Mouse (Mus musculus): ENCODE data around the gene Akap12. TPM values are rescaled to one million over a fixed set of nuclear protein-coding genes. Genes with fewer than 3 reads are reported as not detected.

Akap12 gene
- polyA plus RNA-seq, 1 experiment from 2014 or later = 47.5 TPM

DNA sequence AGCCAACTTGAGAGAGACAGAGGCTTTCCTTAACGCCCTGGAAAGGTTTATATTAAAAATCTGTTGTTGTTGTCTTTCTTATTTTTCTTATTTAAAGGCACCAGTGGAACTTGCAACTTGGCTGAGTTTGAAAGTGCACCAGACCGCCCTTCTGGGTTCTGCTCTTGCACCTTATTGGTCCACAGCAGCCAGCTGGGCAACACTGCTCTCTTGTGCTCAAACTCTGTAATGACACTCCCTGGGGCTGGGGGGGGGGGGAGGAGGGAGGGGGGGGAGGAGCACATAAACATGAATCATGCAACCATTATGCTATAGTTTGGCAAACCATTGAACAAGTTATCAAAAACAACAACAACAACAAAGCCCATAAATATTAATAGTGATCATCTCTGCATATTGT, 75.2 kb downstream of the Akap12 start:
- Histone ChIP-seq H3K27me3 (no peaks in the 10 kb centered on the region), H3K4me3 (replicated peaks) (no peak overlapping the region), H3K9ac (no peak overlapping the region), H3K4me2 (no peak overlapping the region), H3K27ac (no peak overlapping the region), H3K36me3 (replicated peaks) (no peaks in the 10 kb centered on the region), H3K4me1 (peaks cover 4% of the 10 kb centered on the region; the same call in 1 of the 2 replicates), H3K9me3 (no peaks in the 10 kb centered on the region)
- ATAC-seq (ENCODE audit: low FRiP score) = no peak
- 29% methylated on average over 2 of the region's 2 CpGs for WGBS

DNA sequence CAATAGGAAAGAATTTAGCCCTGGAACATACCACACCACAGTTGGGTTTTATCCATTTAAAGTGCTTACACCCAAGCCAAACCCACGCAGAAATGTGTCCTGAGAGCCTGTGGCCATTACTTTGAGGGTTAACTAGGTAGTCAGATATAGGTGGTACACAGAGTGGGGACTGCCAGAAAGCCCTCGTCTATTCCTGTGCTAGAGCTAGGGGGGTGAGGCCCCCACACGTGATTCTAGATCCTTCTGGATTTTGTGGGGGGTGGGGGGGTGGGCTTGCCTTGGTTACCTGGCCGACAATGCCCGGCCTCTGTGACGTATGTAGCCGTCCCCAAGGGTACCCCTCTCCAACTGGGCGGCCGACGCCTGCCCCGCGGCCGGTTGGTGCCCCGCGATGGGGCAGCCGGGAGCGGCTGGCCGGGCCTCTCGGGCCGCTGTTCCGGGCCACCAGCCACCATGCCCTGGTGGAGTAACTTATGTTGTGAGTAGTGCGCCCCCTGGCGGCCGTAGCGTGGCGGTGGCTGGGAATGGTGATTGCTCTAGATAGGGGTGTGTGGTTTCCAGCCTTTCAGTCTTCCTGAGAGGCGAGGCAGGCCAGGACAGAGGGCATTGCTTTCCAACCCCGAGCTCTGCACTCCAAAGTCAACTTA, 80.4 kb downstream of the Akap12 start:
- ATAC-seq (ENCODE audit: low FRiP score) = peak; percentile 93
- no peaks in the 10 kb centered on the region for H3K27me3 ChIP-seq
- WGBS = 6% methylated on average over 25 of the region's 28 CpGs

DNA sequence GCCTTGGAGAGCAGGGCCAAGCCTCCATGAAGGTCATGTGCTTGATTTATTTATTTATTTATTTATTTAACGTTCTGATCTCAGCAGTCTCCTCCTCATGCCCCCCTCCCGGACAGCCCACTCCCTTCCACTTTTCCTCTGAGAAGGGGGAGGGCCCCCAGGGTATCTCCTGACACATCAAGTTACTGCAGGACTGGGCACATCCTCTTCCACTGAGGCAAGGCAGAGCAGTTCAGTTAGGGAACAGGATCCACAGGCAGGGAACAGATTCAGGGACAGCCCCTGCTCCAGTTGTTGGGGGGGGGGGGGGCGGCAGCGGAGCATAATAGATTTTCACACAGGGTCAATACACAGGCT, 80.9 kb downstream of the Akap12 start:
- 69% methylated on average over 4 of the region's 4 CpGs for WGBS
- Histone ChIP-seq H3K9ac (no peak overlapping the region), H3K27me3 (no peaks in the 10 kb centered on the region), H3K4me3 (replicated peaks) (no peak overlapping the region), H3K36me3 (replicated peaks) (no peaks in the 10 kb centered on the region), H3K4me1 (peaks cover 8% of the 10 kb centered on the region), H3K27ac (no peak overlapping the region), H3K4me2 (peak overlapping the region; percentile 65), H3K9me3 (no peaks in the 10 kb centered on the region)
- ATAC-seq (ENCODE audit: low FRiP score) = peak; percentile 74

More for the DNA sequence above, 80.4 kb downstream of the Akap12 start:
- Histone ChIP-seq H3K4me3 (replicated peaks) (peak overlapping the region; percentile 36), H3K4me2 (peak overlapping the region; percentile 65), H3K27ac (no peak overlapping the region), H3K9me3 (no peaks in the 10 kb centered on the region), H3K9ac (peak overlapping the region; percentile 38; the same call in 1 of the 2 replicates), H3K4me1 (peaks cover 8% of the 10 kb centered on the region), H3K36me3 (replicated peaks) (no peaks in the 10 kb centered on the region)

DNA sequence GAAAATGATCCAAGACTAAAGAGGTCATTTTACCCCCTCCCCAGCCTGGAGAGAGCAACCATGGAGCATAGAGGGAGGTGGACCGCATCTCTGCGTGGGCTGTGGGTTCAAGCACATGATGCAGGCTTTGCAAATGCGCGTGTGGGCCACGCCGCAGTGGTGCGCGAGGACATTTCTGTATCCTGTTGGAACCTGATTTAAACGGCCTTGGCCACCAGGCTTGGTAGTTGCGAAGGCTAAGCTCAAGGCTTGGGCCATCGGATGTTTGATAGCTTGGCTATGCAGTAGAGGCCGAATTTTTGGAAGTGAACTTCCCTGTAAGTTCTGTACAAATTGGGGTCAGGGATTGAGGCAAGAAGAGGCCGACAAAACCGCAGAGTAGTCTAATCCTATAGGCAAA, 81.4 kb downstream of the Akap12 start:
- no peak overlapping the region for H3K27ac ChIP-seq
- ATAC-seq (ENCODE audit: low FRiP score) = peak; percentile 5; the same call in 1 of the 2 replicates
- H3K27me3 ChIP-seq = no peaks in the 10 kb centered on the region
- H3K4me1 ChIP-seq = peaks cover 8% of the 10 kb centered on the region
- H3K4me2 ChIP-seq = no peak overlapping the region
- H3K9ac ChIP-seq = no peak overlapping the region
- H3K4me3 ChIP-seq (replicated peaks) = no peak overlapping the region
- WGBS = 96% methylated on average over 14 of the region's 14 CpGs
- H3K9me3 ChIP-seq = no peaks in the 10 kb centered on the region
- no peaks in the 10 kb centered on the region for H3K36me3 ChIP-seq (replicated peaks)

DNA sequence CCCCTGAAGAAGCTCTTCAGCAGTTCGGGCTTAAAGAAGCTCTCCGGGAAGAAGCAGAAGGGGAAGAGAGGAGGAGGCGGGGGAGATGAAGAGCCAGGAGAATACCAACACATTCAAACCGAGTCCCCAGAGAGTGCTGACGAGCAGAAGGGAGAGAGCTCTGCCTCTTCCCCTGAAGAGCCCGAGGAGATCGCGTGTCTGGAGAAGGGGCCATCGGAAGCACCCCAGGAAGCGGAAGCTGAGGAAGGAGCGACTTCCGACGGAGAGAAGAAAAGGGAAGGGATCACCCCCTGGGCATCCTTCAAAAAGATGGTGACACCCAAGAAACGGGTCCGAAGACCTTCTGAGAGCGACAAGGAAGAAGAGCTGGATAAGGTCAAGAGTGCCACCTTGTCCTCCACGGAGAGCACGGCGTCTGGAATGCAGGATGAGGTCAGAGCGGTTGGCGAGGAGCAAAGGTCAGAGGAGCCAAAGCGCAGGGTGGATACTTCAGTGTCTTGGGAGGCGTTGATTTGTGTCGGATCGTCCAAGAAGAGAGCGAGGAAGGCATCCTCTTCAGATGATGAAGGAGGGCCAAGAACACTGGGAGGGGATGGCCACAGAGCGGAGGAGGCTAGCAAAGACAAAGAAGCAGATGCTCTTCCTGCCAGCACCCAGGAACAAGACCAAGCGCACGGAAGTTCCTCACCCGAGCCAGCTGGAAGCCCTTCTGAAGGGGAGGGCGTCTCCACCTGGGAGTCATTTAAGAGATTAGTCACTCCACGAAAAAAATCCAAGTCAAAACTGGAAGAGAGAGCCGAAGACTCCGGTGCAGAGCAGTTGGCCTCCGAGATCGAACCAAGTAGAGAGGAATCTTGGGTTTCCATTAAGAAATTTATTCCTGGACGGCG, 88.4 kb downstream of the Akap12 start:
- Histone ChIP-seq H3K36me3 (replicated peaks) (peaks cover 9% of the 10 kb centered on the region; the same call in 1 of the 2 replicates), H3K27ac (no peak overlapping the region), H3K4me2 (no peak overlapping the region), H3K9me3 (no peaks in the 10 kb centered on the region), H3K4me3 (replicated peaks) (no peak overlapping the region), H3K4me1 (no peaks in the 10 kb centered on the region), H3K27me3 (no peaks in the 10 kb centered on the region), H3K9ac (no peak overlapping the region)
- WGBS = 93% methylated on average over 38 of the region's 38 CpGs
- no peak for ATAC-seq (ENCODE audit: low FRiP score)

DNA sequence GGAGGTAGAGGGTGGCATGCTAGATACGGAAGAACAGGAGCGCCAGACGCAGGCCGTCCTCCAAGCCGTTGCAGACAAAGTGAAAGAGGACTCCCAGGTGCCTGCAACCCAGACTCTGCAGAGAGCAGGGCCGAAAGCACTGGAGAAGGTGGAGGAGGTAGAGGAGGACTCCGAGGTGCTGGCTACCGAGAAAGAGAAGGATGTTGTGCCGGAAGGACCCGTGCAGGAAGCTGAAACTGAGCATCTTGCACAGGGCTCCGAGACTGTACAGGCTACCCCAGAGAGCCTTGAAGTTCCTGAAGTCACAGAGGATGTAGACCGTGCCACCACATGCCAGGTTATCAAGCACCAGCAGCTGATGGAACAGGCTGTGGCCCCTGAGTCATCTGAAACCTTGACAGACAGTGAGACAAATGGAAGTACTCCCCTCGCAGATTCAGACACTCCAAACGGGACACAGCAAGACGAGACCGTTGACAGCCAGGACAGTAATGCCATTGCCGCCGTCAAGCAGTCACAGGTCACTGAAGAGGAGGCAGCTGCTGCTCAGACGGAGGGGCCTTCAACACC, 89.8 kb downstream of the Akap12 start:
- Histone ChIP-seq H3K36me3 (replicated peaks) (peaks cover 9% of the 10 kb centered on the region; the same call in 1 of the 2 replicates), H3K9me3 (no peaks in the 10 kb centered on the region), H3K4me1 (no peaks in the 10 kb centered on the region), H3K4me3 (replicated peaks) (no peak overlapping the region), H3K27ac (no peak overlapping the region), H3K4me2 (no peak overlapping the region), H3K27me3 (no peaks in the 10 kb centered on the region), H3K9ac (no peak overlapping the region)
- ATAC-seq (ENCODE audit: low FRiP score) = no peak
- 93% methylated on average over 19 of the region's 19 CpGs for WGBS

DNA sequence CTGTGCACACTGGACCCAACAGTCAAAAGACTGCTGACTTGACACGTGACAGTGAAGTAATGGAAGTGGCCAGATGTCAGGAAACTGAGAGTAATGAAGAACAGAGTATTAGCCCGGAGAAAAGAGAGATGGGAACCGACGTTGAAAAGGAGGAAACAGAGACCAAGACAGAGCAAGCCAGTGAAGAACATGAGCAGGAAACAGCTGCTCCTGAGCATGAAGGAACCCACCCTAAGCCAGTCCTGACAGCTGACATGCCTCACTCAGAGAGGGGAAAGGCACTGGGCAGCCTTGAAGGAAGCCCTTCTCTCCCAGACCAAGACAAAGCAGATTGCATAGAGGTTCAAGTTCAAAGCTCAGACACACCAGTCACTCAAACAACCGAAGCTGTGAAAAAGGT, 90.5 kb downstream of the Akap12 start:
- Histone ChIP-seq H3K27ac (no peak overlapping the region), H3K36me3 (replicated peaks) (peaks cover 9% of the 10 kb centered on the region; the same call in 1 of the 2 replicates), H3K4me2 (no peak overlapping the region), H3K27me3 (no peaks in the 10 kb centered on the region), H3K4me1 (no peaks in the 10 kb centered on the region), H3K9me3 (no peaks in the 10 kb centered on the region), H3K4me3 (replicated peaks) (no peak overlapping the region), H3K9ac (no peak overlapping the region)
- 87% methylated on average over 5 of the region's 5 CpGs for WGBS
- no peak for ATAC-seq (ENCODE audit: low FRiP score)

DNA sequence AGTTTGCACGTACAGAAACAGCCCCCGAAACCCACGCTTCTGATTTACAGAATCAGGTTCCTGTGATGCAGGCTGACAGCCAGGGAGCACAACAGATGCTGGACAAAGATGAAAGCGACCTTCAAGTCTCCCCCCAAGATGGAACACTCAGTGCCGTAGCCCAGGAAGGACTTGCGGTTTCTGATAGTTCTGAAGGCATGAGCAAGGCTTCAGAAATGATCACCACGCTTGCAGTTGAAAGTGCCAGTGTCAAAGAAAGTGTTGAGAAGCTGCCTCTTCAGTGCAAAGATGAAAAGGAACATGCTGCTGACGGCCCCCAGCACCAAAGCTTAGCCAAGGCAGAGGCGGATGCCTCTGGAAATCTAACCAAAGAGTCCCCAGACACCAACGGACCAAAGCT, 91.3 kb downstream of the Akap12 start:
- Histone ChIP-seq H3K4me3 (replicated peaks) (no peak overlapping the region), H3K4me2 (no peak overlapping the region), H3K9me3 (no peaks in the 10 kb centered on the region; the same call in 1 of the 2 replicates), H3K36me3 (replicated peaks) (peaks cover 9% of the 10 kb centered on the region; the same call in 1 of the 2 replicates), H3K4me1 (no peaks in the 10 kb centered on the region), H3K27ac (no peak overlapping the region), H3K27me3 (no peaks in the 10 kb centered on the region), H3K9ac (no peak overlapping the region)
- 94% methylated on average over 10 of the region's 10 CpGs for WGBS
- ATAC-seq (ENCODE audit: low FRiP score) = no peak

DNA sequence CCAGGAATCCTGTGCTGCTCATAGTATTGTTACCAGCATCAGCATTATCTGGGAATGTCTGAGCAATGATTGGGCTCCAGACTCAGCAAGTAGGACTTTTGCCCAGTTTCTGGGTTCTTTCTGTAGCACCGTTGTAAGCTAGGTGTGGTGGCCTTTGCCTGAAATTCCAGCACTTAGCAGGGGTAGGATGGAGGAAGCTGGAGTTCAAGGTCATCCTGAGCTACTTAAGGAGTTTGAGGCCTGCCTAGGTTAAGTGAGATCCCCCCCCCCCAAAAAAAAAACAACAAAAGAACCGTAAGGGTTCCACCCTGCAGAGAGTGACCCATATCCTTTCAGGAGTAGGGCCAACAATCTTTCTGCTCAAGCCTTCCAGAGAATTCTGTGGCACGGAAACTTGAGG, 98.4 kb downstream of the Akap12 start:
- H3K4me3 ChIP-seq (replicated peaks) = no peak overlapping the region
- no peak overlapping the region for H3K9ac ChIP-seq
- no peak overlapping the region for H3K27ac ChIP-seq
- no peak overlapping the region for H3K4me2 ChIP-seq
- H3K4me1 ChIP-seq = no peaks in the 10 kb centered on the region
- H3K9me3 ChIP-seq = no peaks in the 10 kb centered on the region; the same call in 1 of the 2 replicates
- no peaks in the 10 kb centered on the region for H3K27me3 ChIP-seq
- ATAC-seq (ENCODE audit: low FRiP score) = no peak
- 89% methylated on average over 3 of the region's 3 CpGs for WGBS
- peaks cover 29% of the 10 kb centered on the region for H3K36me3 ChIP-seq (replicated peaks)

DNA sequence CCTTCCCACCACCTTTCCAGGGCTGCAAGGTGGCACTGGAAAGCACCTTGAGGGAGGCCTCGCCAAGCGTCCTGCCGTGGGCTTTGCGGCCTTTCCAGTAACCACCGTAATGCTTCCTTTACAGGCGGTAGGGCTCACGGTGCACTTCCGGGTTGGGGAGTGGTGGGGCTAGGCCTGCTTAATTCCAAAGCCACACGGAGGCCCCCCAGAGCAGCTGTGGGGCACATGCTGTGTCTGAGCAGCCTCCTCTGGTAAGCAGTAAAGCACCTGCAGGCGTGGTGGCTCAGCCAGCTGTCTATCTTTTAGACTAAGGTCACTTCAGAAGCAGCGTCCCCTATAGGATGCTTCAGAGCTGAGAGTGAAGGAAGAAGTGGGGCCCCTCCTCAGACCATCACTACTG, 103.9 kb downstream of the Akap12 start:
- H3K9ac ChIP-seq = no peak overlapping the region
- H3K4me1 ChIP-seq = no peaks in the 10 kb centered on the region
- H3K27ac ChIP-seq = no peak overlapping the region
- H3K27me3 ChIP-seq = no peaks in the 10 kb centered on the region
- ATAC-seq (ENCODE audit: low FRiP score) = no peak
- 93% methylated on average over 11 of the region's 11 CpGs for WGBS
- peaks cover 44% of the 10 kb centered on the region for H3K36me3 ChIP-seq (replicated peaks)
- H3K9me3 ChIP-seq = no peaks in the 10 kb centered on the region
- H3K4me2 ChIP-seq = no peak overlapping the region
- H3K4me3 ChIP-seq (replicated peaks) = no peak overlapping the region

DNA sequence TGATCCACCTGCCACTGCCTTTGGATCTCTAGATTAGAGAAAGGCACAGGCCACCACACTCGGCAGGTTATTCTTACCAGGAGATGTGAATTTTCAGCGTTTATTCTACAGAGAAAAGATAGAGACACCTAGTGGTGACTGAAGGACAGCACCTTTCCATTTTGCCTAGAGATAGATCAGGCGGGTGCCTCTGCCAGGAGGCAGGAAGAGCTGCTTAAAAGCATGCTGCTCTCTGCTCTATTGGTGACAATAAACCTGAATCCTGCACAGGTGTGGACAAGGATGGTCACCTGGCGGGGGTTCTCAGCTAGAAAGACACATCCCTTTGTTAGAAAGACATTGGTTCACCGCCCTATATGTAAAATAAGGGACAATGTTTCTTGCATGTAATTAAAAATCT, 105.8 kb downstream of the Akap12 start:
- no peak overlapping the region for H3K9ac ChIP-seq
- H3K27ac ChIP-seq = no peak overlapping the region
- peaks cover 40% of the 10 kb centered on the region for H3K36me3 ChIP-seq (replicated peaks)
- H3K27me3 ChIP-seq = no peaks in the 10 kb centered on the region
- 52% methylated on average over 5 of the region's 5 CpGs for WGBS
- no peak overlapping the region for H3K4me2 ChIP-seq
- H3K9me3 ChIP-seq = no peaks in the 10 kb centered on the region
- ATAC-seq (ENCODE audit: low FRiP score) = peak; percentile 44; the same call in 1 of the 2 replicates
- H3K4me3 ChIP-seq (replicated peaks) = no peak overlapping the region
- H3K4me1 ChIP-seq = no peaks in the 10 kb centered on the region; the same call in 1 of the 2 replicates

DNA sequence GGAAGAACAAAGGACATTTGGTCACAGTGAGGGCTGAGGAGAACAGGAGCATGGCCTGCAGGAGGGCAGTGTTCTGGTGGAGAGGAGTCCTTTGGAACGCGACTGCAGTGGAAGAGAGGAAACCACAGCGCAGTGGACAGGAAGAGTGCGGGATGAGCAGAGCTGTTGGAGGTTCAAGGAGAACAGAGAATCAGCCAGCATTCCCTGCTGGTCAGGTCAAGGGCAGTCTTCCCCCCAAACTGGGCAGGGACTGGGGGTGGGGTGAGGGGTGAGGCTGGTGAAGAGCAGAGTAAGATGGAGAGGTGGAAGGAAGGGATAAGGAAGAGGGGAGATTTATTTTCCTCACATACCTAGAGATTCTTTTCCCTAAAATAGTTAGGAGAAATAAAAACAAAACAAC, 107.4 kb downstream of the Akap12 start:
- Histone ChIP-seq H3K36me3 (replicated peaks) (peaks cover 25% of the 10 kb centered on the region), H3K9ac (no peak overlapping the region), H3K27me3 (no peaks in the 10 kb centered on the region), H3K4me3 (replicated peaks) (no peak overlapping the region), H3K4me2 (no peak overlapping the region), H3K27ac (no peak overlapping the region), H3K9me3 (no peaks in the 10 kb centered on the region), H3K4me1 (no peaks in the 10 kb centered on the region; the same call in 1 of the 2 replicates)
- WGBS = 89% methylated on average over 4 of the region's 4 CpGs
- no peak for ATAC-seq (ENCODE audit: low FRiP score)
